ENCODE assay signal across 11 mouse cellular contexts in the genomic region with DNA sequence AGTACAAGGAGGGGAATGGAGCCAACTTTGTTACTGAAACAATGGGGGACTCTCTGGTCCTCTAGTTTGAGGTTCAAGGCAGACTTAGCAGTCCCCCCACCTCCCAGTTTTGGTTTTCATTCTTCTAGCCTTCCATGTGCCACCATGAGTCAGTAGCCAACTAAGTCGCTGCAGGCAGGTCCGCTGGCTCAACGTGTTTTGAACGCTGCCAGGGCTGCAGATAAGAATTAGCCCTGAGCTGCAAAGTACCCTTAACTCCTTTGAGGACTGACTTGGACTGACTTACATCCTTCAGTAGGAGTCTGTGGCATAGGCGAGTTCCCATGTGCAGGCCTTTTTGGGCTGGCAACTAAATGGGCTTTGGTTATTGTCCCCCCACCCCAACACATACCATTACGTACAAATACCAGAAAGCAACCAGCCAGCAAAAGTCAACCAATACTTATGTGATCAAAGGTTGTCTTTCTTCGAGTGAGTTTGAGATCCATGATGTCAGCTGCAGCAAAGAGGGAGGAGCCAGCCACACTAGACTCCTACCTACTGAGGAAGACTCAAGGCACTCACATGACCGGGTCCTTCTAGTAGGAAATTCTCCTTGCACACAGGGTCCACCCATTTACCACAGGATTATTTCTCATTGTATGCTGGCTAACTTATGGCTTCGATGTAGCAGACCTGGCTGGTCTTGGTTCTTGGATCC.
"Had no signal": no experiment of that assay in that cellular context is flagged by ENCODE, and none has a peak within 500 bp of the region (broad histone marks: within the 10 kb centered on the region; RNA-seq: fewer than 3 reads in every experiment).

No protein-coding gene starts in this region.

- H3K27ac ChIP-seq: limb, embryonic 13.5 days; liver, embryonic 14.5 days; midbrain, embryonic 10.5 days; midbrain, embryonic 15.5 days; neural tube, embryonic 13.5 days; stomach, embryonic 15.5 days had no signal

- H3K27me3 ChIP-seq: limb, embryonic 13.5 days; midbrain, embryonic 15.5 days; neural tube, embryonic 13.5 days; stomach, embryonic 15.5 days had no signal

- H3K4me3 ChIP-seq: limb, embryonic 13.5 days; midbrain, embryonic 10.5 days; midbrain, embryonic 15.5 days; neural tube, embryonic 13.5 days; stomach, embryonic 15.5 days had no signal

- DNase-seq: left cerebral cortex, postnatal 4 days; lung, adult 18-20 months; lung, postnatal 36 days; right cerebral cortex, postnatal 14 days; thymus, postnatal 4 days had no signal

- H3K9me3 ChIP-seq: limb, embryonic 13.5 days; midbrain, embryonic 10.5 days; midbrain, embryonic 15.5 days; neural tube, embryonic 13.5 days; stomach, embryonic 15.5 days had no signal

- H3K9ac ChIP-seq: limb, embryonic 13.5 days; liver, embryonic 14.5 days; midbrain, embryonic 15.5 days; neural tube, embryonic 13.5 days; stomach, embryonic 15.5 days had no signal

- H3K36me3 ChIP-seq: limb, embryonic 13.5 days; midbrain, embryonic 10.5 days; midbrain, embryonic 15.5 days; neural tube, embryonic 13.5 days; stomach, embryonic 15.5 days had no signal

- ATAC-seq: midbrain, embryonic 15.5 days had no signal

- H3K4me1 ChIP-seq: limb, embryonic 13.5 days; midbrain, embryonic 15.5 days; neural tube, embryonic 13.5 days; stomach, embryonic 15.5 days had no signal

- H3K4me2 ChIP-seq: limb, embryonic 13.5 days; midbrain, embryonic 15.5 days; neural tube, embryonic 13.5 days; stomach, embryonic 15.5 days had no signal
